In the genomic region with DNA sequence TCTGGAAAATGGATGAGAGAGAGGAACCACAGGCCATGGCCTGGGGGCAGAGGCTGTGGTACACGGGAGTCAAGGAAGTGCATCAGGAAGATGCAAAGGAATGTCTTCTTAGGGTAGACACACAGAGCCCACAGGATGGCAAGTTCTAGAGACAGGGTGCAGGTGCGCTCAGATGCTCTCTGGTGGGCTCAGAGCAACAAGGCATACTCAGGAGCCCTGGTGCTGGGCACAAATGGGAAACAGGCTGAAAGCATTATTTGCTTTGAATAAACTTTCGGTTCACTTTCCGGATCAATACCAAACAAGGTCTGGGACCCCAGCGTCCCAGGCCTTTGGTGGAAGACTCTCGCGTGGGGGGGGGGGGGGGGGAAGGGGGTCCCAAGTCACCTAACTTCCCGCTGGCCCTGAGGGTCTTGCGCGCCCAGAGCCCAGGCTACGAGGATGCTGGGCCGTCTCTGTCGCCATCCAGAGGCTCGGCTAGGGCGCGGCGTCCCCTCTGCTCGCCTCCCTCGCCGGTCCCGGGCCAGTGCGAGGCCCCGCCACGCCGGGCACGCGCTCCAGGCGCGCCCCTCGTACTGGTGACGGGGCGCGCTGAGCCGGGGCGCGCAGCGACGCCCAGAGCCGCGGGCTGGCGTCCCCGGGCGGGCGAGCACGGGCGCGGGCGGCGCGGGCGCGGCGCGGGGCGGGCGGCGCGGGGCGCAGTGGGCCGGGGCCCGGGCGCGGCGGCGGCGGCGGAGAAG, we compare ENCODE assay signal across 8 mouse cellular contexts. TPM values are rescaled to one million over a fixed set of nuclear protein-coding genes. Genes with fewer than 3 reads are reported as not detected.
DNase-seq lines count a peak whose midpoint lies in the region; ATAC-seq and TF ChIP-seq lines count a peak whose summit lies in the region.

A gene (plus strand): TSS at position 701 of the 740 bp plus-strand sequence.

- peaks cover 12% of the 10 kb centered on the region for H3K27me3 ChIP-seq in ES-Bruce4 (ENCODE audit: control insufficient read depth, insufficient read depth, low read length, poor library complexity, severe bottlenecking)
- no peaks in the 10 kb centered on the region; the same call in 1 of the 2 replicates for H3K27me3 ChIP-seq in hindbrain, embryonic 16.5 days (replicated peaks; ENCODE audit: control insufficient read depth, insufficient read depth, low read length)
- H3K27me3 ChIP-seq in liver, embryonic 13.5 days = peaks cover 54% of the 10 kb centered on the region

- TF ChIP-seq POLR2A in ES-Bruce4 (IDR thresholded peaks at IDR 0.05; ENCODE audit: insufficient read depth, low read length) = no peak

- no peak for DNase-seq in frontal cortex, postnatal 14 days (ENCODE audit: low spot score in 2 of 2)
- DNase-seq in embryo, embryonic 10 days (ENCODE audit: low spot score) = peak; percentile 86
- no peak for DNase-seq in liver, embryonic 13.5 days
- DNase-seq in right cerebral cortex, postnatal 4 days = peak; percentile 75
- no peak for DNase-seq in urinary bladder, postnatal 36 days (ENCODE audit: low spot score in 2 of 2)

- no peak within 1 kb of the TSS for H3K27ac ChIP-seq in ES-Bruce4 (ENCODE audit: insufficient read depth, low read length)
- peak within 1 kb of the TSS; percentile 84 for H3K27ac ChIP-seq in hindbrain, embryonic 16.5 days (ENCODE audit: low read depth, low read length)
- H3K27ac ChIP-seq in liver, embryonic 13.5 days = no peak within 1 kb of the TSS

- peak within 1 kb of the TSS; percentile 88 for H3K4me3 ChIP-seq in ES-Bruce4 (ENCODE audit: low read depth, low read length)
- peak within 1 kb of the TSS; percentile 90 for H3K4me3 ChIP-seq in hindbrain, embryonic 16.5 days (ENCODE audit: low read length)
- peak within 1 kb of the TSS; percentile 29 for H3K4me3 ChIP-seq in liver, embryonic 13.5 days (replicated peaks)

- peak within 1 kb of the TSS; percentile 76 for H3K4me2 ChIP-seq in hindbrain, embryonic 16.5 days (ENCODE audit: low read length)
- peak within 1 kb of the TSS; percentile 47 for H3K4me2 ChIP-seq in liver, embryonic 13.5 days

- no peak for TF ChIP-seq EP300 in ES-Bruce4 (IDR thresholded peaks at IDR 0.05; ENCODE audit: insufficient read depth, low read depth, low read length)

- H3K9ac ChIP-seq in ES-Bruce4 (ENCODE audit: low read depth, poor library complexity, severe bottlenecking) = peak within 1 kb of the TSS; percentile 86
- peak within 1 kb of the TSS; percentile 93 for H3K9ac ChIP-seq in hindbrain, embryonic 16.5 days (ENCODE audit: low read depth, low read length)
- H3K9ac ChIP-seq in liver, embryonic 13.5 days = no peak within 1 kb of the TSS

- no peaks in the 10 kb centered on the region for H3K4me1 ChIP-seq in ES-Bruce4 (ENCODE audit: control insufficient read depth, insufficient read depth, low read length)
- H3K4me1 ChIP-seq in hindbrain, embryonic 16.5 days (ENCODE audit: control insufficient read depth, insufficient read depth, low read depth, low read length) = peaks cover 28% of the 10 kb centered on the region
- H3K4me1 ChIP-seq in liver, embryonic 13.5 days (replicated peaks) = no peaks in the 10 kb centered on the region

- no peaks in the 10 kb centered on the region for H3K9me3 ChIP-seq in ES-Bruce4 (replicated peaks; ENCODE audit: control insufficient read depth, insufficient read depth, low read length, poor library complexity, severe bottlenecking)
- no peaks in the 10 kb centered on the region for H3K9me3 ChIP-seq in hindbrain, embryonic 16.5 days (ENCODE audit: control insufficient read depth, low read length)
- no peaks in the 10 kb centered on the region for H3K9me3 ChIP-seq in liver, embryonic 13.5 days (replicated peaks)

- 2% methylated on average over 36 of the region's 67 CpGs for WGBS in hindbrain, embryonic 16.5 days
- 4% methylated on average over 33 of the region's 67 CpGs for WGBS in liver, embryonic 13.5 days (ENCODE audit: insufficient replicate concordance)

- no peaks in the 10 kb centered on the region for H3K36me3 ChIP-seq in ES-Bruce4 (ENCODE audit: control insufficient read depth, insufficient read depth, low read length, poor library complexity, severe bottlenecking)
- no peaks in the 10 kb centered on the region for H3K36me3 ChIP-seq in hindbrain, embryonic 16.5 days (ENCODE audit: control insufficient read depth, insufficient read depth, low read length)
- H3K36me3 ChIP-seq in liver, embryonic 13.5 days = no peaks in the 10 kb centered on the region

- TF ChIP-seq CTCF in ES-Bruce4 (IDR thresholded peaks at IDR 0.05; ENCODE audit: low read depth, low read length) = peak; percentile 33

- peak; percentile 74 for ATAC-seq in frontal cortex, adult (ENCODE audit: low TSS enrichment)
- peak; percentile 88 for ATAC-seq in hindbrain, embryonic 16.5 days
- ATAC-seq in liver, embryonic 13.5 days (ENCODE audit: low read depth) = no peak

RNA-seq across cellular contexts. Expression of the gene that starts here (rescaled TPM):
- 3.2 TPM in 2 replicates for polyA plus RNA-seq in ES-Bruce4 (2011; ENCODE audit: insufficient read depth, insufficient read length, low read depth, missing spikeins)
- polyA plus RNA-seq in hindbrain, embryonic 16.5 days (2015; fragmentation: Nextera tagmentation; extraction: Ambion mirVana) = 27.8 and 28.3 TPM in 2 replicates
- polyA plus RNA-seq in liver, embryonic 13.5 days (2015; fragmentation: Nextera tagmentation; extraction: Ambion mirVana) = 0.07 and 0.10 TPM in 2 replicates

Comparison
In these comparisons a context has a peak if more than half of its experiments do, and no peak if none do; other contexts are left out.
1. DNase-seq: peak in embryo, embryonic 10 days (single experiment) and right cerebral cortex, postnatal 4 days (single experiment); none in frontal cortex, postnatal 14 days (0 of 2), liver, embryonic 13.5 days (single experiment) and urinary bladder, postnatal 36 days (0 of 2).
2. H3K4me3 ChIP-seq: peak in every context shown above with its lines; median percentile 90 in hindbrain, embryonic 16.5 days; 88 in ES-Bruce4; 29 in liver, embryonic 13.5 days.